Mouse (Mus musculus): Measurements from ENCODE around the gene Gm6583.

Gene Gm6583

DNA sequence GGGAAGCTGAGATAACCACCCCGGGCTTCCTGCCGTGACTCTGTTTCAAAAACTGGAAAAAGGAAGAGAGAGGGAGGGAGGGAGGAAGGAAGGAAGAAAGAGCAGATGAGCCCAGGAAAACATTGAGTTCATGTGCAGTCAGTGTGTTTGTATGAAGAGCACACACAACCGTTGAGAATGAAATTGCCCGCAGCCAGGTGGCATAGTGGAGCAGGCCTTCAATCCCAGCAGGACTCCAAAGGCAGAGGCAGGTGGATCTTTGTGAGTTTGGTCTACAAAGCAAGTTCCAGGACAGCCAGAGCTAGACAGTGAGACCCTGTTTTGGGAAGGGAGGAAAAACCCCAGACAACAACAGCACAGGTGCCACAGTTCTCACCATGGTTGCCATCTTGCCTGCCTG, 11.5 kb upstream of the Gm6583 start:
- no peak for DNase-seq

DNA sequence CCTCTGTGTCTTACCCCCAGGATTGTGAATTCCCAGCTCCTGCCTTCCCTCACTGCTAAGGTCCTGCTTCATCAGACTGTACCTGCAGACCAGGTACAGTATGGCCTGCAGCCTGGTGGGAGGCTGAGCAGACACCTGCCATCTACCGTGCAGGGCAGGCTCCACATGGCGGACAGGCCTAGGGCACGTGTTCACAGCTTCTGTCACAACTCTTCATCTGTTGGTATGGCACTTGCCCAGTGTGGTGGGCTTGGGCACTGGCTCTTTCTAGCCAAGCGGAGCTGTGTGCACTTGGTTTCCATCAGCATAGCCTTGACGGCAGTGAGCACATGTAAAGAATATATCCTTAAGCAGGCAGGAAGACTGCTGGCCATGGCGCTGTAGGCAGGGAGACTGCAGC, 11.0 kb upstream of the Gm6583 start:
- DNase-seq = no peak

DNA sequence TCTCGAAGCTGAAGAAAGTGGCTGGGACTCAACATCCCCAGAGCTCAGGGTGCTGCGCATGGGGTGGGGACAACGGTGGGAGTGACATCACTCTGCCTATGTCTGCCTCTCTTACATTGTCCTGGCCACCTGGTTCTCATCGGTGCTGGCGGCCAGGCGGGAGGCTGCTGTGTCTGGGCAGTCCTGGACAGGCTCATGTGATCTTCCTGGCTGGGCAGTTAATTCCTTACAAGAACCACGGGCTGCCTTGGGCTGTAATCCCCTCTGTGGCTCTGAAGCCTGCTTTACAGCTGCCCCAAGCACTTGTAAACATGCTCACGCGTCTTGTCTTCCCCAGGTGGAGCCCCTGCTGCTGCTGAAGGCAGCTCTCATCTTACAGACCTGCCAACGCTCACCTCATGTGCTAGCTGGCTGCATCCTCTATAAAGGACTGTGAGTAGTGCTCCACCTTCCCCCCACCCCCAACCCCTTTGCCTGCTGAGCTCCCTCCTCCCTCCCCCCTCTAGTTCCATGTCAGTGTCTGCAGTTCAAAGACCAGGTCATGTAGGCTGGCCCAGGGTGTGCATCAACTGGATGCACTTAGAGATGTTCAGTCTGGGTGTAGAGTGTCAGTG, 8.5 kb upstream of the Gm6583 start:
- DNase-seq = no peak

DNA sequence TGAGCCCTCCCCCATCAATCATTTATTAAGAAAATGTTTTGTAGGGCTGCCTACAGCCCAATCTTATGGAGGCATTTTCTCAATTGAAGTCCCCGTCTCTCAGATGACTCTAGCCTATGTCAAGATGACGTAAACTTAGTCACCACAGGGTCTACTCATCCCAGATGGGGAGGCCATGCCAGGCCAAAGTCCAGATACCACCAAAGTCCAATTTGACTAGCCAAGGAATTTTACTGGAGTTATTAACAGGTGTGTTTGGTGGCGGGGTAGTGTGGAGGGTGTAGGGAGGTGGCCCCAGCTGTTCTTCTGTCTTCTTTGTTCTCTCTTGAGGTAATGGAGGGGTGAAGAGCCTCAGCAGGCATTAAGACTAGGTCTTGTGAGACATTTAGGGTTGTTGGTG, 4.2 kb upstream of the Gm6583 start:
- no peak for DNase-seq

DNA sequence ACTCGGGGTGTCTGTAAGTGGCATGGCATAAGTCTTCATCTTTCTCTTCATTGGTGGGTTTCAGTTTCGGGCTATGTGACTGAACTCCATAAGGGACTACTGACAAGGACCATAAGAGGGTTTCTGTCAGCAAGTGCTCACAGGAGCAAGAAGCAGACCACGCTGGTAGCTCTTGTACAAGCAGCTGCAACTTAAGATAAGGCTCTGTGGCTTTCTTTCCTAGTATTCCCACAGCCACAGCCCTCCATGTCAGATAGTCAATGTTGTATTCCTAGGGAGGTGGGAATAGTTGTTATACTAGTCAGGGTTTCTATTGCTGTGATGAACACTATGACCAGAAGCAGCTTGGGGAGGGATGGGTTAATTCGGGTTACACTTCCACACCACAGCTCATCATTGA, 3.7 kb upstream of the Gm6583 start:
- no peak for DNase-seq

DNA sequence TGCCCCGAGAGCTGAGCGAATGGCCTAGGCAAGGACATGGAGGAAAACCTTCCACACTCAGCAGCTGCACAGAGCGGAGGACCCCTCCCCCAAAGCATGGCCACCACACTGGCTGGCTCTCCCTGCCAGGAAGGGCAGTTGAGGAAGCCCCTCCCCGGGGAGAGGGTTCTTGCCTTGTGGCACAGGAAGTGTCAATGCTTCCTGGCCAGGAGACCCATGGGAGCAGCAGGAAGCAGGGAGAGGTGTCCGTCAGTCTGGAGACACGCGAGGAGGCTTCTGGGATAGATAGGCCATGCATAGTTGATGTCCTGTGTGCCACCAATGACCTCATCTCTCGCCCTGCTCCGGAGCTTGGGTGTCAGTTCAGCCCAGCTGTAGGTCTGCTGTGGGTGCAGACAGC, 489 bp upstream of the Gm6583 start:
- no peak for DNase-seq

DNA sequence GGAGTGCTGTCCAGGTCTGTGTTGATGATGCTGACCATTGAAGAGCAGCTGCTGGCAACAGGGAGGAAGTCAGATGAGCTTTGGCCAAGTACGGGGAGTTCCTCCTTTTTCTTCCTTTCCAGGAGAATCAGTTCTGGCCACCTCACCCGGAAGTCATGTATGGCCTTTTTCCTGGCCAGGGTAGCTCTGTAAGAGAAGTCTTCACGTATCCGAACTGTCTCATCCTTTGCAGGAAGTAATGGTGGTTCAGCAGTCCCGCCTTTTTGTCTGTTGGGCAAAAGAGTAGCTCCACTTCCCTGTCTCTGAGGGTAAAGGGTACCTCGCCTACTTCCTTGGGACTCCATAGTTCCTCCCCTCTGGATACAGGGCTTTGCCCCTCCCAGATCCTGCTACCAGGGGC, 340 bp downstream of the Gm6583 start:
- no peak for DNase-seq

DNA sequence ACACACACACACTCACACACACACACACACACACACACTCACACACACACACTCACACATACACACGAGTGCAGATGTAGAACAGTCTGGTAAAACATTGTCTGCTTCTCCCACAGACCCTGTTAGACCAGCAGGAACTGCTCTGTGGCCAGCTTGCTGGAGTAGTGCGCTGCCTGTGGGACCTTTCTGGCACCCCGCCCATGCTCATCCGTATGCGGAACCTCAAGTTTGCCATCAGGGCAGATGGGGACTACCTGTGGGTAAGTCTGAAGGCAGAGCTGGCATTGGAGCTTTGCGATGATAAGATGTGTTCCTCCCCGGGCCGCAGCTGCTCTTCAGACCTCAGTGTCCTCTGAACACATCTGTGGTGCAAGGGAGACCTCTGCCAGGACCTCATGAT, 6.7 kb downstream of the Gm6583 start:
- no peak for DNase-seq

DNA sequence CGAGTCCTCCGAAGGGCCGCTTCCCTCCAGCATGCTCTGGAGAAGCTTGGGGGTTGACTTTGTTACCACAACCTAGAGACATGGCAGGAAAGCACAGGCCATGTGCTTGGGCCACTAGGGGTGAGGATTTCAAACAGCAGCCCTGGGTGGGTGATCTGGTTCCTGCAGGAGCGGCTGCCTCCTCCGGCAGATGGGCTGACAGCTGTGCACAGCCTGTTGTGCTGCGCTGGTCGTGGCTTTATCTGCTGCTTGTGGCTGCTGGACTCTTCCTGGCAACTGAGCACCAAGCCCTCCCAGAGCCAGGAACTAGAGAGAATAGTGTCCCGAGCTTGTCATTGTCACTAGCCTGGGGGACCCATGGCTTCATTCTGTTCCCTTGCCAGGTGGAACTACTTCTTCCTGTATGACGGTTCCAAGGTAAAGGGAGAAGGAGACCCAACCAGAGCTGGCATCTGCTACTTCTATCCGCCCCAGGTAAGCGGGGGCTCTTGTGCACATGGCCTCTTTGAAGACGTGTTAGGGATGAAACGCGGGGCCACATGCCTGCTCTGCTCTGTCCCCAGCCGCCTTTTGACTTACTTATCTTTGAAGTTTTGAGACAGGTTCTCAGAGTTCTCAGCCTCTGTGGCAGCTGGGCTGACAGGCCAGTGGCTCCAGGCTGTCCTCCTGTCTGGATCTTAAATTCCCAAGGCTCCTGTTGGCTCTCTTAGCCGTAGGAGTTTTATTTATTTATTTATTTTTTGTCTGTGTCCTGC, 9.4 kb downstream of the Gm6583 start:
- no peak for DNase-seq

DNA sequence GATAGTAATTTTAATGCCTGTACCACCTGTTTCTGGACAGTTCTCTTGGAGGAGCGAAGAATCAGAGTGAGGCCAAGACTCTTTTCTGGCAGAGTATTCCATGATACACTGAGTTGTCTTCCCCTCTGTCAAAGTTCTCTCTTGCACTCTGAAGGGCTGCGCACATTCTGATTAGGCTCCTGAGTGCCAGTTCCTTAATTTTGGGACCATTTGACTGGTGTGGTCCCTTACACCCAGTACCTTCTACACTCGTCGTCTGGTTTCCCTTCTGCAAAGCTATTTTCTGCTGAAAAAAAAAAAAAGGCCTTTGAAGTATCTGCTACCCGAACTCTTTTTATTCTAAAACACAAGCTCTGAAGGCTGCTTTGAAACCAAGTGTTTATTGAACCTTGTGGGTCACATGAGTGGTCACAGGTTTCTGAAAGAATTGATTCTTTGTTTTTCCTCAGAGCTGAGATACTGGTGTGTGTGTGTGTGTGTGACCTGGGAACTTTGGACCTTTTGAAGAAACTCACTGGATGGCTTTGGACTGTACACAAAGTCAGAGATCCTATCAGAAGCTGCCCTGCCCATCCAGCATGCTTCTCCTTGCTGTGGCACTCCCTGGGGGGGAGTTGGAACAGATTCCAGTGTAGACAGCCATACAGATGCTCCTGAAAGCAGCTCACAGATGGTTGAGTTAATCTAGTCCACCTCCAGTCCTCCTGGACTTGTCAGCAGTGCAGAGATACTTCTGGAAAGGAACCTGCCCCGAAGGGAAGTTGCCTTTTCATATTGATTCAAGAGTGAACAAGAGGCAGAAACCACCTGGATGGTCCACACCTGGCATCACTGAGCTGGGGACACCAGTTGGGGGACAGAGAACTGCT, 11.5 kb downstream of the Gm6583 start:
- no peak for DNase-seq

DNA sequence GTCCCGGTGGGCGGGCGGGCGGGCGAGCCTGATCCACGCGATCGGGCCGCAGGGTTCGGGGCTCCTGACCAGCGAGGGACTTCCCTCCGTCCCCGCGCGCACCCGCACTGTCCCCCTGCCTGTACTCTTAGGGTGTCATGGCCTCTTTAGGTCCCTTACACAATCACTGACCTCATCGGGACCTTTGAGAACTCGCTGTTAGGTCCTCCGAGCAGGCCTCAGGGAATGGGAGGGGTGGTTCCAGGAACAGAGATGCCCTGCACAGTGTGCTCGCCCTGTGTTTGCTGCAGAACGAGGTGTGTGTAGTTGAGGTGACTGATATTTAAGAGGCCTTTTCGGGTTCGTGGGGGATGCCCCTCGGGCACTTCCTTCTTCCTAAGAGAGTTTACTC, 12.6 kb downstream of the Gm6583 start:
- DNase-seq = no peak

DNA sequence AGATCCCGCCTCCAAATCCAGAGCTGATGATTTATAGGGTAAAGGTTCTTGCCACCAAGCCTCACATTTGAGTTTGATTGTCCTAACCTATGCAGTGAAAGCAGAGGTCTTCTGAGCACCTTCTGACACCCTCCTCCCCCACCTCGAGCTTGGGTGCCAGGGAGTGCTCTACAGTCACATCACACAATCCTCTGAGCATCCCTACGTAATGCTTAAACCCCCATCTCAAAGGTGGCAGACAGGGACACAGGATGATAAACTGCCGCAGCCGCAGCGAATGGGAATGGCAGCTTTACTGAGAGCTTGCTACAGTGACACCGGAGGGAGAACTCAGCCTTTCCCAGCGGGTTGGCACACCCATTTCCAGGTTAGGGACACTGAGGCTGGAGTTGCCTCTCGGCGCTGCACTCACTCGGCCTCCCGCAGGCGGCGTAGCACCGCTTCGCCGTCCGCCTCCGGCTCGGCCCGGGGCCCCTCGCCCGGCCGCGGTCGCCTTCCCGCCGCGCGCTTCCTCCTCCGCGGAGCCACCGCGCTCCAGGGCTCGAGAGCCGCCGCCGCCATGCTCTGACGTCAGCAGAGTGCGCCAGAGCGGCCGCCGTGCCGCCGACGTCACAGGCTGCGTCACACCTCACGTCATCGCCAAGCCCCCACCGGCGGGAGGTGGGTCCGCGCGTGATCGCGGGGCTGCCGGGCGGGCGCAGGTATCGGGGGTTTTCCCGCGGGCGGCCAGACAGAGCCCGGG, 13.2 kb downstream of the Gm6583 start, which contains the start of the genes Srrd and Hps4:
Gene Srrd, minus strand, starts transcription at position 578 of the 742 bp plus-strand sequence.
Gene Hps4, plus strand, starts transcription at position 621 of the 742 bp plus-strand sequence.
- peak; percentile 84 for DNase-seq

DNA sequence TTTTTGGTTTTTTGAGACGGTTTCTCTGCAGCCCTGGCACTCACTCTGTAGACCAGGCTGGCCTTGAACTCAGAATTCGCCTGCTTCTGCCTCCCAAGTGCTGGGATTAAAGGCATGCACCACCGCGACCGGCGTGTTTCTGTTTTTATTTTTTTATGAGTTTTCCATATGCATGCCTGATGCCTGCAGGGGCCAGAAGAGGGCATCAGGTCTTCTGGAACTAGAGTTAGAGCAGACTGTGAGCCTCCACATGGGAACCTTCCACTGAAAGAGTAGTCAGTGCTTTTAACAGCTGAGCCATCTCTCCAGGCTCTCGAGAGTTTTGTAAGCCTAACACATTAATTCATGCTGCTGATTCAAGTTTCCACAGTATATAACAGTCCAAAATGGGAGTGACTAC, 16.6 kb downstream of the Gm6583 start:
- DNase-seq = no peak

DNA sequence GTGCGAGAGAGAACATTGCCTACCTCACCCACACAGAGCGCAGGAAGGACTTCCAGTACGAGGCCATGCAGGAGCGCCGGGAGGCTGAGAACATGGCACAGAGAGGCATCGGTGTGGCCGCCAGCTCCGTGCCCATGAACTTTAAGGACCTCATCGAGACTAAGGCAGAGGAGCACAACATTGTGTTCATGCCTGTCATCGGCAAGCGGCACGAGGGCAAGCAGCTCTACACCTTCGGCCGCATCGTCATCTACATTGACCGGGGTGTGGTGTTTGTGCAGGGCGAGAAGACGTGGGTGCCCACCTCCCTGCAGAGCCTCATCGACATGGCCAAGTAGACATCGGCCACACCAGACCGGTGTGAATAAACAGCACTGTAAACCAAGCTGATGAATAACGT, 18.8 kb downstream of the Gm6583 start:
- no peak for DNase-seq

DNA sequence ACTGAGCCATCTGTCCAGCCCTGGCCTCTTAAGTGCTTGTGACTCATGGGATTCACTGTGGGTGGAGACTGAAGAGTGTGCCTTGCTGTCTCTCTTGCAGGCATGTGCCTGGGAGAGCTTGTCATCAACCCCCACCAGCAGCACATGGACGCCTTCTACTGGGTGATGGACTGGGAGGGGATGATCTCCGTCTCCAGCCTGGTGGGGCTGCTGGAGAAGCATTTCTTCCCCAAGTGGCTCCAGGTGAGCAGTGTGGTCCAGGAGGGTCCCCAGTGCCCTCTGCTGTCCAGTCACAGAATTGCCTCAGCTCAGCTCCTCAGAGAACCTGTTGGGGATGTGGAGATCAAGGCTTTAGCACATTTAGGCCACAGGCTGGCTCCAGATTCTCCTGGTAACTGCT, 20.4 kb downstream of the Gm6583 start:
- DNase-seq = peak; percentile 35

DNA sequence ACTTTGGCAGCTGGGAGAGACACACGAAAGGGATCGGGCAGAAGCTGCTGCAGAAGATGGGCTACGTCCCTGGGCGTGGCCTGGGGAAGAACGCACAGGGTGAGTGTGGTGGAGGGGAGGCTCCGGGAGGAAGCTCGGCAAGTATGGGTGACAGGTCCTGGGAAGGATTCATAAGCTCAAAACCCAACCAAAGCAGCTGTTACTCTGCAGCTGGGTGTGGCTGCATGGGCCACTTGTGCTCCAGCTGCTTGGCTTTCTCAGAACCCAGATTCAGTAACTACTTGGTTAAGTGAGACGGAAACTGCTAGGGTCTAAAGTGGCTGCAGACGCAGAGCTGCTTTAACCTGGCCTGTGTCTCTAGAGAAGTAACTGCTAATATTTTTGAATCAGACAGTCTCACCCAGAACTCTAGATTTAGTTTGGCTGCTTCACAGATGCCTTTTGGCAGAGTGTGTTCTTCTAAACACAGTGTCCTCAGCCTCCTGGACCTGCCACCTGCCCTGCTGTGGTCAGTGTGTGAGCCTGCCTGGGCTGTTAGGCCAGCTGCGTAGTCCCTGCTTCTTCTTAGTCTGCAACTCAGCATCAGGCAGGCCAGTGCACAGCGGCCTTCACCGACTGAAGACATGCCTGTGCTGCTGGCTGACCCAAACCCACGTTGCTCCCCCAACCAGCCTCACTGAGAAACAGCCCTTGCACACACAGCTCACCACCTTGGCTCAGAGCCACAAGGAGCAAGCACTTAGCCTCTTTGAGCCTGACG, 25.8 kb downstream of the Gm6583 start:
- DNase-seq = no peak

DNA sequence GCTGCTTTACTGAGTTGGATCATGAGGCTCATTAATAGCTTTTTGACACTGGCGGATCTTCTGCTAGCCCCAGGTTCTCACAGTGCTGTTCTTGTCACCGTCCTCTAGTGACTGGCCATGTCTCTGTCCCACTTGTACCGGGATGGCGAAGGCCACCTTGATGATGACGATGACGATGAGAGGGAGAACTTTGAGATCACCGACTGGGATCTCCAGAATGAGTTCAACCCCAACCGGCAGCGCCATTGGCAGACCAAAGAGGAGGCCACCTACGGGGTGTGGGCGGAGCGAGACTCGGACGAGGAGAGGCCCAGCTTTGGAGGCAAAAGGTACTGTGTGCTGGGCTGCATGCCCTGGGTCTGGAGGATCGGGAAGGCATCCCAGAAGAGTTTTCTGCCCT, 28.0 kb downstream of the Gm6583 start:
- no peak for DNase-seq

DNA sequence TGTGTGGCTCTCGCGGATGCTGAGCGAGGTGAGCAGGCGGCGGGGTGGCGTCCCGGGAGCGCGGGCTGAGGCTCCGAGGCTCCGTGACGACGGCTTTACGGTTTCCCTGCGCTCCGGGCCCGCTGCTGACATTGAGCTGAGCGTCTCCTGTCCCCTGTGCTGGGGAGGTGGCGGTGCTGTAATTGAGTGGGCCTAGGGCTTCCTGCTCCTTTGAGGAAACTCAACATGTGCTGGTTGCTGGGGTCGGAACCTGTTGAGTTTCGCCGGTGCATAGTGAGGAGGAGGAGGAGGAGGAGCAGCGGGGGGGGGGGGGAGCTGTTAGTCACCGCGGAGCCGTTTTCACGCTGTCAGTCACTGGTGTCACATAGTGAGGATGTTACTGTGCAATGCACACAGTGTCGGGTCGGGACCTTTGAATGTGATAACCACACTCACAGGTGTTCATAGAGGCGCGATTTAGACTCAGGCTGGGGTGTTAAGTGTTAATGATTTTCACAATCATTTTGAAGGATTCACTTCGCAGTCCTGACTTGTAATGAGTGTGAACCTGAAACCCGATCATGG, 29.3 kb downstream of the Gm6583 start:
- no peak for DNase-seq

DNA sequence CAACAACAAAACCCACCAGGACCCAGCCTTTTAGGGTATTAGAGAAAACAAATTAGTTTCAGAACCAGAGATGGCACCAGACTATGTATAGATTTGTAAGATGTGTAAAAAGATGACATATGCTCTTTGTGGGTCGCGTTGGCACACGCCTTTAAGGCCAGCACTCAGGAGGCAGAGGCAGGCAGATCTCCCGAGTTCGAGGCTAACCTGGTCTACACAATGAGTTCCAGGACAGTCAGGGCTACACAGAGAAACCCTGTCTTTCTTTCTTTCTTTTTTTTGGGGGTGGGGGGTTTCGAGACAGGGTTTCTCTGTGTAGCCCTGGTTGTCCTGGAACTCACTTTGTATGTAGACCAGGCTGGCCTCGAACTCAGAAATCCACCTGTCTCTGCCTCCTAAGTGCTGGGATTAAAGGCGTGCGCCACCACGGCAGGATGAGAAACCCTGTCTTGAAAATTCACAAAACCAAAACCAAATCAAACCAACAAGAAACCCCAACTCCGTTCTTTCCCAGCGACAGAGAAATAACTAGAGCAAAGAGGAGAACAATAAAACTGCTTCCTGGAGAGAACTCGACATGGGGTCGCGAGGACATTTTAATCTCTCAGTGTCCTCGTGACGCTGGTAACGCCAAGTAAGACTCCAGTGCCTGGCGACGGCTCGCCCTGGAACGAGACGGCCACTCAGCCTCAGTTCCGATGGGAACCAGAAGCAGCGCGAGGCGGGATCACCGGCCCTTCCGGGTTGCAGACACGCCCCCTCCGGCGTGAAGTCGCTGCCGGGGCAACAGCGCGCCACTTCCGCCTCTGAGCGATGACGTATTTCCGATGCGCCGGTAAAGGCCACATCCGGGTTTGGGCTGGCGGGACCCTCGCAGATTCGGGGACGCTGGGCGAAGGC, 30.0 kb downstream of the Gm6583 start, which contains the start of gene Tfip11:
Gene Tfip11, plus strand, starts transcription at position 813 of the 900 bp plus-strand sequence.
- DNase-seq = peak; percentile 95

DNA sequence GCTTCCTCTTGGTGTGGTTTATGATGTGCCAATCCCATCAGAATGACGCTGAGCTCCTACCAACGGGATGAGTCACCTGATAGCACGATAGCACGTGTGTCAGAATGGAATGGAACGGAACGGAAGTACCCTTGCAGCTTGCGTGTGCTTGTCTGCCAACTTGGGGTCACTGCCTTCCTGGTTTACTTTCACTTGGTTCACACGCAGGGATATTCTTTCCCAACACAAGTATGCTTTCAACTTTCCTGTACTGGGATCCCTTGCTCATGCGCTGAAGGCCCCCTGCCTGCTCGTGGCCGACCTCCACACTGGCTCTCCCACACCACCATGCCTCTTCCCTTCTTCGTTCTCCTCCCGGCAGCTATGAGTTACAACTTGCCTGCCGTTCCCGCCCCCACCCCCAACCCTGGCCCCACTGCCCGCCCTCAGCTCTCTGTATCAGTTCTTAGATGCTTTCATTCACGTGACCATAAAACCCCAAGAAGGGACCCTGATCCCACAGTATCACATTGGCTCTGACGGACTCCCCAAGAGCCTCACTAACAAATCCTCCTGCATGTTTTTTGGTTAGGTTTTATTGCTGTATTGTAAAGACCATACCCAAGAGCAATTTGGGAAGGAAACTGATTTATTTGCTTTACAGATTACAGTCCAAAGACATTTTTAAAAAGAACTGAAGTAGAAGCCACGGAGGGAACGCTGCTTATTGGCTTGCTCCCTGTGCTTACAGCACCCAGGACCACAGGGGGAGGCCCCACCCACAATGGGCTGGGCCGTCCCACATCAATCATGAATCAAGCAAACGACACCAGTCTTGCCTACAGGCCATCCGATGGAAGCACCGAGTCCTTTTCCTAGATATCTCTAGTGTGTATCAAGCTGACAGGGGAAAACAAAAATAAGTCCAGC, 30.9 kb downstream of the Gm6583 start:
- no peak for DNase-seq

All from cerebellum, adult 11 months (tissue).